14 mouse cellular contexts compared by ENCODE assay signal in the genomic region with DNA sequence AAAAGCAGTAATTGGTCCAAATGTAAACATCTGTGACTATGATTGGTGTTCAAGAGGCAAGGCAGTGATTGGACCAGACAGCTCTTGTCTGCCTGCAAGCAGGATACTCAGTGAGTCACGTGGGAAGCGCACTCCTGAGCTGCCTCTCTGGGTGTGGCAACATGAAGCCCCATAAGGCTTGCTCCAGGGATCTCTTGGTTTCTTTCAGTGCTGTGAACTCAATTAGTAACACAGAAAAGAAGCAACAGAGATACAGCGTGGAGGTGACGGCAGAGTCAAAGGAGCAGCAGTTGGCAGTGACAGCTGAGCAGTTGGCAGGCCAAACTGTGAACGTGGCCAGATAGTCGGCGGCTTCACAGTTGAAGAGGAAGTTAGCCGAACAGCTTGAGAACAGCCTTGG.
DNase-seq lines count a peak whose midpoint lies in the region; ATAC-seq lines count a peak whose summit lies in the region.
"Had no signal": no experiment of that assay in that cellular context is flagged by ENCODE, and none has a peak within 500 bp of the region (broad histone marks: within the 10 kb centered on the region; RNA-seq: fewer than 3 reads in every experiment).

No protein-coding gene starts in this region.

- no peaks in the 10 kb centered on the region for H3K9me3 ChIP-seq in forebrain, embryonic 14.5 days (replicated peaks; ENCODE audit: control insufficient read depth, low read length)
- H3K9me3 ChIP-seq in forebrain, embryonic 11.5 days (ENCODE audit: control insufficient read depth, low read length) = no peaks in the 10 kb centered on the region
- H3K9me3 ChIP-seq: embryonic facial prominence, embryonic 12.5 days; hindbrain, embryonic 10.5 days had no signal

- no peak overlapping the region for H3K27ac ChIP-seq in forebrain, embryonic 14.5 days (ENCODE audit: low read depth, low read length)
- no peak overlapping the region for H3K27ac ChIP-seq in forebrain, embryonic 11.5 days (ENCODE audit: low read depth, low read length)
- H3K27ac ChIP-seq: embryonic facial prominence, embryonic 12.5 days; hindbrain, embryonic 10.5 days; kidney, postnatal 0 days had no signal

- peak; percentile 48; the same call in 1 of the 2 replicates for ATAC-seq in forebrain, embryonic 14.5 days
- ATAC-seq in forebrain, embryonic 11.5 days (replicated peaks; ENCODE audit: low FRiP score) = no peak
- ATAC-seq in common myeloid progenitor, adult 5-6 weeks (replicated peaks; ENCODE audit: low read depth, poor library complexity, severe bottlenecking) = 0 out of 2 replicates have a peak, but pooled peaks have one; percentile 50

- no peak overlapping the region for H3K4me2 ChIP-seq in forebrain, embryonic 14.5 days (ENCODE audit: low read length)
- H3K4me2 ChIP-seq in forebrain, embryonic 11.5 days (ENCODE audit: low read depth, low read length, severe bottlenecking) = no peak overlapping the region
- H3K4me2 ChIP-seq: embryonic facial prominence, embryonic 12.5 days had no signal

- H3K36me3 ChIP-seq in forebrain, embryonic 14.5 days (ENCODE audit: control insufficient read depth, insufficient read depth, low read length) = no peaks in the 10 kb centered on the region
- no peaks in the 10 kb centered on the region for H3K36me3 ChIP-seq in forebrain, embryonic 11.5 days (ENCODE audit: control insufficient read depth, insufficient read depth, low read length)
- H3K36me3 ChIP-seq: embryonic facial prominence, embryonic 12.5 days; hindbrain, embryonic 10.5 days had no signal

- H3K4me3 ChIP-seq in forebrain, embryonic 14.5 days (ENCODE audit: low read depth, low read length) = no peak overlapping the region
- no peak overlapping the region for H3K4me3 ChIP-seq in forebrain, embryonic 11.5 days (ENCODE audit: low read depth, low read length)
- H3K4me3 ChIP-seq: embryonic facial prominence, embryonic 12.5 days; hindbrain, embryonic 10.5 days had no signal

- WGBS in forebrain, embryonic 14.5 days = 67% methylated on average over 8 of the region's 8 CpGs
- WGBS in forebrain, embryonic 11.5 days = 84% methylated on average over 8 of the region's 8 CpGs

- H3K9ac ChIP-seq in forebrain, embryonic 14.5 days (ENCODE audit: low read length) = no peak overlapping the region
- H3K9ac ChIP-seq in forebrain, embryonic 11.5 days (ENCODE audit: low read length) = no peak overlapping the region
- H3K9ac ChIP-seq: embryonic facial prominence, embryonic 12.5 days had no signal

- DNase-seq in forebrain, embryonic 14.5 days (ENCODE audit: low spot score) = peak; percentile 37
- DNase-seq in forebrain, embryonic 11.5 days (ENCODE audit: low spot score) = no peak
- DNase-seq in right cerebral cortex, adult 18-20 months = peak; percentile 9
- no peak for DNase-seq in right cerebral cortex, postnatal 4 days
- DNase-seq in skeletal muscle tissue, adult 2 months (ENCODE audit: low read depth, low spot score) = peak; percentile 28
- no peak for DNase-seq in B cell, adult 2 months
- DNase-seq in adrenal gland, postnatal 4 days (ENCODE audit: low spot score in 2 of 2) = no peak
- DNase-seq: liver; lung, postnatal 10 days; spleen, adult 18-20 months had no signal

- no peaks in the 10 kb centered on the region for H3K4me1 ChIP-seq in forebrain, embryonic 14.5 days (ENCODE audit: control insufficient read depth, insufficient read depth, low read length)
- H3K4me1 ChIP-seq in forebrain, embryonic 11.5 days (replicated peaks; ENCODE audit: control insufficient read depth, insufficient read depth, low read length) = no peaks in the 10 kb centered on the region
- H3K4me1 ChIP-seq: embryonic facial prominence, embryonic 12.5 days; hindbrain, embryonic 10.5 days had no signal

- no peaks in the 10 kb centered on the region for H3K27me3 ChIP-seq in forebrain, embryonic 14.5 days (replicated peaks; ENCODE audit: control insufficient read depth, insufficient read depth, low read length)
- no peaks in the 10 kb centered on the region for H3K27me3 ChIP-seq in forebrain, embryonic 11.5 days (ENCODE audit: control insufficient read depth, insufficient read depth, low read length)
- H3K27me3 ChIP-seq: embryonic facial prominence, embryonic 12.5 days had no signal

Comparison
In these comparisons a context has a peak if more than half of its experiments do, and no peak if none do; other contexts are left out.
1. DNase-seq: peak in forebrain, embryonic 14.5 days (single experiment), right cerebral cortex, adult 18-20 months (single experiment) and skeletal muscle tissue, adult 2 months (single experiment); none in forebrain, embryonic 11.5 days (single experiment), right cerebral cortex, postnatal 4 days (single experiment), B cell, adult 2 months (0 of 2) and adrenal gland, postnatal 4 days (0 of 2).